Mouse (Mus musculus): ENCODE data around the gene Nsmce1. TPM values are rescaled to one million over a fixed set of nuclear protein-coding genes. Genes with fewer than 3 reads are reported as not detected.

Gene Nsmce1
- polyA plus RNA-seq (2015; fragmentation: Nextera tagmentation; extraction: Ambion mirVana): 88.3 and 92.3 TPM in 2 replicates

- Histone ChIP-seq H3K4me2 (peak within 1 kb of the TSS; percentile 71), H3K9me3 (no peaks in the 10 kb centered on the region), H3K27me3 (replicated peaks) (no peaks in the 10 kb centered on the region), H3K4me1 (peaks cover 24% of the 10 kb centered on the region), H3K27ac (peak within 1 kb of the TSS; percentile 90), H3K9ac (peak within 1 kb of the TSS; percentile 70), H3K4me3 (peak within 1 kb of the TSS; percentile 61), H3K36me3 (replicated peaks) (no peaks in the 10 kb centered on the region)
- WGBS: under 1% methylated on average over 56 of the region's 56 CpGs
- ATAC-seq (replicated peaks): peak; percentile 99
Observed at GRCm38 (mm10) chr7:125490947-125491735, at the start of gene Nsmce1. TSS of gene Nsmce1 (minus strand) at chr7:125491596.

- 93% methylated on average over 1 of the region's 1 CpGs for WGBS
- Histone ChIP-seq H3K4me2 (no peak overlapping the region), H3K27me3 (replicated peaks) (0 out of 2 replicates have a peak, but pooled peaks cover 3% of the 10 kb centered on the region), H3K4me3 (no peak overlapping the region), H3K27ac (no peak overlapping the region), H3K9me3 (no peaks in the 10 kb centered on the region), H3K4me1 (0 out of 2 replicates have a peak, but pooled peaks cover 4% of the 10 kb centered on the region), H3K36me3 (replicated peaks) (no peaks in the 10 kb centered on the region), H3K9ac (no peak overlapping the region)
- ATAC-seq (replicated peaks): no peak
Observed at GRCm38 (mm10) chr7:125541026-125541425, 49.6 kb upstream of the Nsmce1 start.

- no peaks in the 10 kb centered on the region for H3K9me3 ChIP-seq
- WGBS: 93% methylated on average over 3 of the region's 3 CpGs
- ATAC-seq (replicated peaks): no peak
- no peak overlapping the region for H3K4me2 ChIP-seq
- no peaks in the 10 kb centered on the region for H3K36me3 ChIP-seq (replicated peaks)
- no peak overlapping the region for H3K9ac ChIP-seq
- H3K27ac ChIP-seq: no peak overlapping the region
- 0 out of 2 replicates have a peak, but pooled peaks cover 4% of the 10 kb centered on the region for H3K4me1 ChIP-seq
- no peak overlapping the region for H3K4me3 ChIP-seq
- H3K27me3 ChIP-seq (replicated peaks): no peaks in the 10 kb centered on the region
Observed at GRCm38 (mm10) chr7:125539351-125539750, 48.0 kb upstream of the Nsmce1 start.

GRCm38 (mm10) chr7:125527901-125528580 lies 36.6 kb upstream of the Nsmce1 start:
- Histone ChIP-seq H3K4me1 (no peaks in the 10 kb centered on the region), H3K36me3 (replicated peaks) (no peaks in the 10 kb centered on the region), H3K4me3 (no peak overlapping the region), H3K9me3 (no peaks in the 10 kb centered on the region), H3K9ac (no peak overlapping the region), H3K27ac (no peak overlapping the region), H3K4me2 (no peak overlapping the region), H3K27me3 (replicated peaks) (no peaks in the 10 kb centered on the region)
- ATAC-seq (replicated peaks): no peak
- WGBS: 88% methylated on average over 9 of the region's 9 CpGs

GRCm38 (mm10) chr7:125527186-125527585 lies 35.8 kb upstream of the Nsmce1 start:
- WGBS: 88% methylated on average over 6 of the region's 6 CpGs
- no peak for ATAC-seq (replicated peaks)
- no peak overlapping the region for H3K9ac ChIP-seq
- H3K4me2 ChIP-seq: no peak overlapping the region
- no peaks in the 10 kb centered on the region for H3K27me3 ChIP-seq (replicated peaks)
- H3K36me3 ChIP-seq (replicated peaks): no peaks in the 10 kb centered on the region
- H3K4me3 ChIP-seq: no peak overlapping the region
- no peak overlapping the region for H3K27ac ChIP-seq
- H3K9me3 ChIP-seq: no peaks in the 10 kb centered on the region
- H3K4me1 ChIP-seq: no peaks in the 10 kb centered on the region

GRCm38 (mm10) chr7:125523051-125523450 lies 31.7 kb upstream of the Nsmce1 start:
- H3K4me2 ChIP-seq: no peak overlapping the region
- no peak overlapping the region for H3K9ac ChIP-seq
- H3K27me3 ChIP-seq (replicated peaks): no peaks in the 10 kb centered on the region
- no peaks in the 10 kb centered on the region for H3K9me3 ChIP-seq
- 85% methylated on average over 3 of the region's 3 CpGs for WGBS
- H3K4me1 ChIP-seq: no peaks in the 10 kb centered on the region
- no peak overlapping the region for H3K27ac ChIP-seq
- ATAC-seq (replicated peaks): no peak
- no peak overlapping the region for H3K4me3 ChIP-seq
- no peaks in the 10 kb centered on the region for H3K36me3 ChIP-seq (replicated peaks)

- WGBS: 94% methylated on average over 3 of the region's 3 CpGs
- Histone ChIP-seq H3K36me3 (replicated peaks) (no peaks in the 10 kb centered on the region), H3K9me3 (no peaks in the 10 kb centered on the region)
Observed at GRCm38 (mm10) chr7:125519715-125520114, 28.3 kb upstream of the Nsmce1 start.

GRCm38 (mm10) chr7:125517470-125517869 lies 26.1 kb upstream of the Nsmce1 start:
- H3K4me1 ChIP-seq: no peaks in the 10 kb centered on the region
- H3K4me3 ChIP-seq: no peak overlapping the region
- WGBS: 84% methylated on average over 6 of the region's 6 CpGs
- no peaks in the 10 kb centered on the region for H3K36me3 ChIP-seq (replicated peaks)
- no peaks in the 10 kb centered on the region for H3K9me3 ChIP-seq
- ATAC-seq (replicated peaks): no peak
- H3K4me2 ChIP-seq: no peak overlapping the region
- no peaks in the 10 kb centered on the region for H3K27me3 ChIP-seq (replicated peaks)
- no peak overlapping the region for H3K27ac ChIP-seq
- no peak overlapping the region for H3K9ac ChIP-seq

More at GRCm38 (mm10) chr7:125519715-125520114, 28.3 kb upstream of the Nsmce1 start:
- no peak for ATAC-seq (replicated peaks)
- no peak overlapping the region for H3K27ac ChIP-seq
- no peak overlapping the region for H3K4me2 ChIP-seq
- H3K27me3 ChIP-seq (replicated peaks): no peaks in the 10 kb centered on the region
- no peak overlapping the region for H3K4me3 ChIP-seq
- H3K9ac ChIP-seq: no peak overlapping the region
- H3K4me1 ChIP-seq: no peaks in the 10 kb centered on the region

- Histone ChIP-seq H3K27ac (no peak overlapping the region), H3K4me1 (no peaks in the 10 kb centered on the region), H3K4me2 (no peak overlapping the region), H3K9me3 (no peaks in the 10 kb centered on the region), H3K9ac (no peak overlapping the region), H3K4me3 (no peak overlapping the region), H3K36me3 (replicated peaks) (no peaks in the 10 kb centered on the region), H3K27me3 (replicated peaks) (no peaks in the 10 kb centered on the region)
- 87% methylated on average over 8 of the region's 8 CpGs for WGBS
- ATAC-seq (replicated peaks): no peak
Observed at GRCm38 (mm10) chr7:125516723-125517122, 25.3 kb upstream of the Nsmce1 start.

- H3K36me3 ChIP-seq (replicated peaks): no peaks in the 10 kb centered on the region
Observed at GRCm38 (mm10) chr7:125515081-125515853, 23.9 kb upstream of the Nsmce1 start.

GRCm38 (mm10) chr7:125511852-125512251 lies 20.5 kb upstream of the Nsmce1 start:
- no peak overlapping the region for H3K27ac ChIP-seq
- H3K4me1 ChIP-seq: no peaks in the 10 kb centered on the region
- no peaks in the 10 kb centered on the region for H3K36me3 ChIP-seq (replicated peaks)
- 77% methylated on average over 2 of the region's 2 CpGs for WGBS
- H3K4me3 ChIP-seq: no peak overlapping the region
- H3K4me2 ChIP-seq: no peak overlapping the region
- no peak for ATAC-seq (replicated peaks)
- no peaks in the 10 kb centered on the region for H3K27me3 ChIP-seq (replicated peaks)
- no peaks in the 10 kb centered on the region for H3K9me3 ChIP-seq
- no peak overlapping the region for H3K9ac ChIP-seq

More at GRCm38 (mm10) chr7:125515081-125515853, 23.9 kb upstream of the Nsmce1 start:
- WGBS: 61% methylated on average over 5 of the region's 5 CpGs
- Histone ChIP-seq H3K27me3 (replicated peaks) (no peaks in the 10 kb centered on the region), H3K9me3 (no peaks in the 10 kb centered on the region), H3K9ac (no peak overlapping the region), H3K27ac (no peak overlapping the region), H3K4me2 (no peak overlapping the region), H3K4me3 (no peak overlapping the region), H3K4me1 (no peaks in the 10 kb centered on the region)
- no peak for ATAC-seq (replicated peaks)

- Histone ChIP-seq H3K4me3 (no peak overlapping the region), H3K36me3 (replicated peaks) (no peaks in the 10 kb centered on the region), H3K9ac (no peak overlapping the region), H3K27ac (no peak overlapping the region), H3K27me3 (replicated peaks) (no peaks in the 10 kb centered on the region), H3K4me1 (no peaks in the 10 kb centered on the region), H3K9me3 (no peaks in the 10 kb centered on the region), H3K4me2 (no peak overlapping the region)
- no peak for ATAC-seq (replicated peaks)
- WGBS: 92% methylated on average over 5 of the region's 5 CpGs
Observed at GRCm38 (mm10) chr7:125511432-125511831, 20.0 kb upstream of the Nsmce1 start.
